Mouse (Mus musculus): ENCODE data around the gene Nxpe4.

Nxpe4 gene

GRCm38 (mm10) chr9:48241791-48242190 lies 80.0 kb downstream of the Nxpe4 start:
- no peak for DNase-seq

- DNase-seq = no peak
Observed at GRCm38 (mm10) chr9:48242756-48243155, 80.9 kb downstream of the Nxpe4 start.

- no peak for DNase-seq
Observed at GRCm38 (mm10) chr9:48244175-48244574, 82.4 kb downstream of the Nxpe4 start.

- no peak for DNase-seq
Observed at GRCm38 (mm10) chr9:48245525-48245924, 83.7 kb downstream of the Nxpe4 start.

- DNase-seq = no peak
Observed at GRCm38 (mm10) chr9:48247276-48247675, 85.5 kb downstream of the Nxpe4 start.

GRCm38 (mm10) chr9:48252236-48252635 lies 90.4 kb downstream of the Nxpe4 start:
- no peak for DNase-seq

GRCm38 (mm10) chr9:48257001-48257400 lies 95.2 kb downstream of the Nxpe4 start:
- DNase-seq = no peak

- peak in 1 of 2 experiments; percentile 9 for DNase-seq
Observed at GRCm38 (mm10) chr9:48257741-48258423, 96.1 kb downstream of the Nxpe4 start.

- DNase-seq = no peak
Observed at GRCm38 (mm10) chr9:48264616-48265015, 102.8 kb downstream of the Nxpe4 start.

GRCm38 (mm10) chr9:48265491-48265890 lies 103.7 kb downstream of the Nxpe4 start:
- DNase-seq = no peak

- DNase-seq = peak; percentile 65 to 66
Observed at GRCm38 (mm10) chr9:48266286-48267027, 104.6 kb downstream of the Nxpe4 start.

- DNase-seq = peak; percentile 43 to 49
Observed at GRCm38 (mm10) chr9:48267028-48267441, 105.2 kb downstream of the Nxpe4 start.

GRCm38 (mm10) chr9:48267960-48268359 lies 106.1 kb downstream of the Nxpe4 start:
- no peak for DNase-seq

- DNase-seq = no peak
Observed at GRCm38 (mm10) chr9:48276831-48277230, 115.0 kb downstream of the Nxpe4 start.

GRCm38 (mm10) chr9:48284221-48284620 lies 122.4 kb downstream of the Nxpe4 start:
- no peak for DNase-seq

- no peak for DNase-seq
Observed at GRCm38 (mm10) chr9:48290281-48290680, 128.5 kb downstream of the Nxpe4 start.

- DNase-seq = no peak
Observed at GRCm38 (mm10) chr9:48294754-48295153, 132.9 kb downstream of the Nxpe4 start.

- DNase-seq = no peak
Observed at GRCm38 (mm10) chr9:48298983-48299382, 137.2 kb downstream of the Nxpe4 start.

- DNase-seq = peak; percentile 27 to 31
Observed at GRCm38 (mm10) chr9:48303564-48303963, 141.7 kb downstream of the Nxpe4 start.

GRCm38 (mm10) chr9:48311241-48311640 lies 149.4 kb downstream of the Nxpe4 start:
- DNase-seq = no peak

GRCm38 (mm10) chr9:48314194-48314593 lies 152.4 kb downstream of the Nxpe4 start:
- peak; percentile 21 to 52 for DNase-seq

GRCm38 (mm10) chr9:48315825-48316224 lies 154.0 kb downstream of the Nxpe4 start:
- no peak for DNase-seq

- peak in 1 of 2 experiments; percentile 4 for DNase-seq
Observed at GRCm38 (mm10) chr9:48326338-48326737, 164.5 kb downstream of the Nxpe4 start.

- no peak for DNase-seq
Observed at GRCm38 (mm10) chr9:48329597-48329996, 167.8 kb downstream of the Nxpe4 start.
